In genomic region chr2:103588776-103589175, GRCm38 (mm10) we compare ENCODE assay signal across 15 mouse cellular contexts. TPM values are rescaled to one million over a fixed set of nuclear protein-coding genes. Genes with fewer than 3 reads are reported as not detected.
DNase-seq lines count a peak whose midpoint lies in the region; ATAC-seq and TF ChIP-seq lines count a peak whose summit lies in the region.
"Had no signal": no experiment of that assay in that cellular context is flagged by ENCODE, and none has a peak within 500 bp of the region (broad histone marks: within the 10 kb centered on the region; RNA-seq: fewer than 3 reads in every experiment).

No protein-coding gene starts in this region.

- H3K9me3 ChIP-seq in heart, embryonic 14.5 days (ENCODE audit: control insufficient read depth, low read length), result no peaks in the 10 kb centered on the region
- no peaks in the 10 kb centered on the region for H3K9me3 ChIP-seq in lung, embryonic 14.5 days (ENCODE audit: low read depth, low read length)
- no peaks in the 10 kb centered on the region for H3K9me3 ChIP-seq in limb, embryonic 10.5 days (replicated peaks)
- H3K9me3 ChIP-seq in intestine, embryonic 16.5 days (ENCODE audit: control insufficient read depth, low read length), result no peaks in the 10 kb centered on the region
- H3K9me3 ChIP-seq: forebrain, embryonic 13.5 days; liver, embryonic 15.5 days had no signal

- no peaks in the 10 kb centered on the region for H3K27me3 ChIP-seq in heart, embryonic 14.5 days (ENCODE audit: control insufficient read depth, insufficient read depth, low read length)
- H3K27me3 ChIP-seq in lung, embryonic 14.5 days (ENCODE audit: insufficient read depth, low read length), result no peaks in the 10 kb centered on the region
- H3K27me3 ChIP-seq in limb, embryonic 10.5 days (ENCODE audit: low read depth, poor library complexity, severe bottlenecking), result no peaks in the 10 kb centered on the region
- no peaks in the 10 kb centered on the region for H3K27me3 ChIP-seq in intestine, embryonic 16.5 days (replicated peaks; ENCODE audit: control insufficient read depth, insufficient read depth, low read length)
- H3K27me3 ChIP-seq: forebrain, embryonic 13.5 days; liver, embryonic 15.5 days had no signal

- ATAC-seq in heart, embryonic 14.5 days (ENCODE audit: insufficient number of reproducible peaks, insufficient read depth, low FRiP score, low read depth), result no peak
- no peak for ATAC-seq in lung, embryonic 14.5 days (ENCODE audit: insufficient read depth)
- no peak for ATAC-seq in intestine, embryonic 16.5 days
- ATAC-seq: forebrain, embryonic 13.5 days had no signal

- 60% methylated on average over 5 of the region's 5 CpGs for WGBS in heart, embryonic 14.5 days
- 65% methylated on average over 5 of the region's 5 CpGs for WGBS in lung, embryonic 14.5 days
- WGBS in limb, embryonic 10.5 days, result 87% methylated on average over 5 of the region's 5 CpGs
- 74% methylated on average over 5 of the region's 5 CpGs for WGBS in intestine, embryonic 16.5 days

- no peak overlapping the region for H3K4me2 ChIP-seq in heart, embryonic 14.5 days (ENCODE audit: low read length)
- no peak overlapping the region for H3K4me2 ChIP-seq in lung, embryonic 14.5 days
- no peak overlapping the region for H3K4me2 ChIP-seq in intestine, embryonic 16.5 days (ENCODE audit: low read depth, low read length)
- H3K4me2 ChIP-seq: forebrain, embryonic 13.5 days; liver, embryonic 15.5 days had no signal

- peaks cover 43 to 88% of the 10 kb centered on the region in 2 experiments for H3K4me1 ChIP-seq in heart, embryonic 14.5 days (ENCODE audit: control insufficient read depth in 2 of 2, insufficient read depth in 2 of 2, low read length in 2 of 2)
- H3K4me1 ChIP-seq in lung, embryonic 14.5 days (ENCODE audit: insufficient read depth), result peaks cover 13% of the 10 kb centered on the region
- peaks cover 64% of the 10 kb centered on the region for H3K4me1 ChIP-seq in limb, embryonic 10.5 days
- peaks cover 7% of the 10 kb centered on the region; the same call in 1 of the 2 replicates for H3K4me1 ChIP-seq in intestine, embryonic 16.5 days (ENCODE audit: control insufficient read depth, insufficient read depth, low read length)

- H3K27ac ChIP-seq in heart, embryonic 14.5 days (replicated peaks in 1 of 2; ENCODE audit: control insufficient read depth in 1 of 2, insufficient read depth in 1 of 2, low read depth in 2 of 2, low read length in 2 of 2), result peak overlapping the region; percentile 12 to 58; a peak in 1 of 4 replicates
- no peak overlapping the region for H3K27ac ChIP-seq in lung, embryonic 14.5 days (ENCODE audit: low read depth)
- H3K27ac ChIP-seq in limb, embryonic 10.5 days, result peak overlapping the region; percentile 7; the same call in 1 of the 2 replicates
- no peak overlapping the region for H3K27ac ChIP-seq in intestine, embryonic 16.5 days (ENCODE audit: low read length)
- H3K27ac ChIP-seq: forebrain, embryonic 13.5 days; left cerebral cortex, adult 2 months; liver, embryonic 15.5 days had no signal

- peak; percentile 36 for DNase-seq in adrenal gland, postnatal 10 days
- DNase-seq in adrenal gland, adult 8-10 months, result no peak
- no peak for DNase-seq in heart, postnatal 4 days
- peak; percentile 50 for DNase-seq in lung, embryonic 14.5 days
- DNase-seq in lung, postnatal 10 days, result no peak
- DNase-seq in limb, embryonic 10.5 days (ENCODE audit: low spot score), result no peak
- DNase-seq: cerebellum, adult 9-10 months; gastrocnemius, postnatal 14 days; kidney, postnatal 25 days; thymus, postnatal 25 days had no signal

- no peaks in the 10 kb centered on the region for H3K36me3 ChIP-seq in heart, embryonic 14.5 days (ENCODE audit: control insufficient read depth, insufficient read depth, low read length)
- no peaks in the 10 kb centered on the region for H3K36me3 ChIP-seq in lung, embryonic 14.5 days (ENCODE audit: insufficient read depth)
- H3K36me3 ChIP-seq in limb, embryonic 10.5 days, result no peaks in the 10 kb centered on the region
- H3K36me3 ChIP-seq in intestine, embryonic 16.5 days (ENCODE audit: control insufficient read depth, insufficient read depth, low read length), result no peaks in the 10 kb centered on the region
- H3K36me3 ChIP-seq: liver, embryonic 15.5 days had no signal

- no peak overlapping the region for H3K9ac ChIP-seq in heart, embryonic 14.5 days (ENCODE audit: low read length)
- H3K9ac ChIP-seq in lung, embryonic 14.5 days, result no peak overlapping the region
- no peak overlapping the region for H3K9ac ChIP-seq in intestine, embryonic 16.5 days (ENCODE audit: low read depth, low read length)
- H3K9ac ChIP-seq: forebrain, embryonic 13.5 days; liver, embryonic 15.5 days had no signal

- H3K4me3 ChIP-seq in heart, embryonic 14.5 days (ENCODE audit: control insufficient read depth in 1 of 2, insufficient read depth in 1 of 2, low read depth in 1 of 2, low read length in 2 of 2), result no peak overlapping the region
- H3K4me3 ChIP-seq in lung, embryonic 14.5 days (ENCODE audit: low read depth, low read length), result no peak overlapping the region
- H3K4me3 ChIP-seq in limb, embryonic 10.5 days, result no peak overlapping the region
- H3K4me3 ChIP-seq in intestine, embryonic 16.5 days (ENCODE audit: low read length), result no peak overlapping the region
- H3K4me3 ChIP-seq: forebrain, embryonic 13.5 days; left cerebral cortex, adult 2 months; liver, embryonic 15.5 days had no signal

- no peak for TF ChIP-seq CTCF in lung, embryonic 14.5 days (IDR thresholded peaks at IDR 0.05; ENCODE audit: low read depth)

RNA-seq across cellular contexts. Expression of gene Abtb2, which starts 22.7 kb away (rescaled TPM):
- 10 to 100 TPM; 10.7 to 12.3 TPM for total RNA-seq in adrenal gland, postnatal 10 days (2021)
- 10 to 100 TPM in 3 of 4 experiments, 1 to 10 TPM in 1; 8.8 to 57.0 (median 24.5) TPM for total RNA-seq in adrenal gland, adult 8-10 months (2022)
- 18.4 and 18.6 TPM in 2 replicates for polyA plus RNA-seq in heart, embryonic 14.5 days (2014; fragmentation: Nextera tagmentation; extraction: Ambion mirVana)
- total RNA-seq in heart, postnatal 4 days (2021), result 10 to 100 TPM; 23.6 to 25.6 TPM
- 6.5 and 8.0 TPM in 2 replicates for polyA plus RNA-seq in lung, embryonic 14.5 days (2014; fragmentation: Nextera tagmentation; extraction: Ambion mirVana)
- 14.2 and 17.6 TPM in 2 replicates for polyA plus RNA-seq in limb, embryonic 10.5 days (2016; fragmentation: Nextera tagmentation; extraction: Ambion mirVana)
- polyA plus RNA-seq in intestine, embryonic 16.5 days (2015; fragmentation: Nextera tagmentation; extraction: Ambion mirVana), result 4.7 and 5.4 TPM in 2 replicates

Comparison
In these comparisons a context has a peak if more than half of its experiments do, and no peak if none do; other contexts are left out.
1. DNase-seq: peak in adrenal gland, postnatal 10 days (single experiment) and lung, embryonic 14.5 days (single experiment); none in adrenal gland, adult 8-10 months (single experiment), heart, postnatal 4 days (single experiment), lung, postnatal 10 days (single experiment) and limb, embryonic 10.5 days (single experiment).
2. H3K27ac ChIP-seq: peak in heart, embryonic 14.5 days (2 of 2) and limb, embryonic 10.5 days (single experiment); none in lung, embryonic 14.5 days (single experiment) and intestine, embryonic 16.5 days (single experiment).